Mouse (Mus musculus): ENCODE measurements around the gene Rnf11. TPM values are rescaled to one million over a fixed set of nuclear protein-coding genes. Genes with fewer than 3 reads are reported as not detected.

Gene Rnf11
- polyA plus RNA-seq, 1 experiment from 2014 or later, result 52.4 TPM

- Histone ChIP-seq H3K4me1 (no peaks in the 10 kb centered on the region), H3K4me3 (no peak overlapping the region), H3K9me3 (no peaks in the 10 kb centered on the region), H3K27ac (no peak overlapping the region), H3K4me2 (replicated peaks) (no peak overlapping the region), H3K9ac (no peak overlapping the region), H3K36me3 (0 out of 2 replicates have a peak, but pooled peaks cover 8% of the 10 kb centered on the region), H3K27me3 (no peaks in the 10 kb centered on the region)
- no peak for ATAC-seq (ENCODE audit: insufficient number of reproducible peaks, insufficient read depth, low FRiP score, low TSS enrichment)
- WGBS, result 78% methylated on average over 2 of the region's 2 CpGs
Observed at GRCm38 (mm10) chr4:109444951-109445350, 39.6 kb downstream of the Rnf11 start.

GRCm38 (mm10) chr4:109444471-109444870, 40.1 kb downstream of the Rnf11 start:
- no peak overlapping the region for H3K4me2 ChIP-seq (replicated peaks)
- whole genome bisulfite sequencing, result 82% methylated on average over 6 of the region's 6 CpGs

GRCm38 (mm10) chr4:109442649-109443048, 41.9 kb downstream of the Rnf11 start:
- 86% methylated on average over 4 of the region's 4 CpGs for WGBS
- Histone ChIP-seq H3K27ac (no peak overlapping the region), H3K4me3 (no peak overlapping the region), H3K9ac (no peak overlapping the region), H3K9me3 (no peaks in the 10 kb centered on the region), H3K36me3 (0 out of 2 replicates have a peak, but pooled peaks cover 8% of the 10 kb centered on the region), H3K4me1 (no peaks in the 10 kb centered on the region), H3K27me3 (no peaks in the 10 kb centered on the region), H3K4me2 (replicated peaks) (no peak overlapping the region)
- no peak for ATAC-seq (ENCODE audit: insufficient number of reproducible peaks, insufficient read depth, low FRiP score, low TSS enrichment)

More at GRCm38 (mm10) chr4:109444471-109444870, 40.1 kb downstream of the Rnf11 start:
- no peak for ATAC-seq (ENCODE audit: insufficient number of reproducible peaks, insufficient read depth, low FRiP score, low TSS enrichment)
- Histone ChIP-seq H3K9ac (no peak overlapping the region), H3K9me3 (no peaks in the 10 kb centered on the region), H3K36me3 (0 out of 2 replicates have a peak, but pooled peaks cover 8% of the 10 kb centered on the region), H3K4me1 (no peaks in the 10 kb centered on the region), H3K27me3 (no peaks in the 10 kb centered on the region), H3K27ac (no peak overlapping the region), H3K4me3 (no peak overlapping the region)

GRCm38 (mm10) chr4:109442126-109442525, 42.4 kb downstream of the Rnf11 start:
- H3K9ac ChIP-seq, result no peak overlapping the region
- no peak for ATAC-seq (ENCODE audit: insufficient number of reproducible peaks, insufficient read depth, low FRiP score, low TSS enrichment)
- H3K27ac ChIP-seq, result no peak overlapping the region
- no peaks in the 10 kb centered on the region for H3K9me3 ChIP-seq
- 0 out of 2 replicates have a peak, but pooled peaks cover 7% of the 10 kb centered on the region for H3K36me3 ChIP-seq
- WGBS, result 90% methylated on average over 7 of the region's 7 CpGs
- no peak overlapping the region for H3K4me2 ChIP-seq (replicated peaks)
- no peaks in the 10 kb centered on the region for H3K4me1 ChIP-seq
- no peaks in the 10 kb centered on the region for H3K27me3 ChIP-seq
- H3K4me3 ChIP-seq, result no peak overlapping the region

- Histone ChIP-seq H3K4me3 (no peak overlapping the region), H3K4me1 (no peaks in the 10 kb centered on the region), H3K36me3 (0 out of 2 replicates have a peak, but pooled peaks cover 4% of the 10 kb centered on the region), H3K9me3 (no peaks in the 10 kb centered on the region), H3K27ac (no peak overlapping the region), H3K9ac (no peak overlapping the region), H3K27me3 (no peaks in the 10 kb centered on the region), H3K4me2 (replicated peaks) (no peak overlapping the region)
- no peak for ATAC-seq (ENCODE audit: insufficient number of reproducible peaks, insufficient read depth, low FRiP score, low TSS enrichment)
- 93% methylated on average over 3 of the region's 3 CpGs for WGBS
Observed at GRCm38 (mm10) chr4:109441000-109441399, 43.5 kb downstream of the Rnf11 start.

- H3K27me3 ChIP-seq, result no peaks in the 10 kb centered on the region
- H3K4me1 ChIP-seq, result no peaks in the 10 kb centered on the region
- no peak overlapping the region for H3K9ac ChIP-seq
- no peaks in the 10 kb centered on the region for H3K9me3 ChIP-seq
- 0 out of 2 replicates have a peak, but pooled peaks cover 4% of the 10 kb centered on the region for H3K36me3 ChIP-seq
- ATAC-seq (ENCODE audit: insufficient number of reproducible peaks, insufficient read depth, low FRiP score, low TSS enrichment), result no peak
- H3K27ac ChIP-seq, result peak overlapping the region; percentile 57
- no peak overlapping the region for H3K4me2 ChIP-seq (replicated peaks)
- WGBS, result 93% methylated on average over 5 of the region's 5 CpGs
- H3K4me3 ChIP-seq, result no peak overlapping the region
Observed at GRCm38 (mm10) chr4:109440381-109440780, 44.1 kb downstream of the Rnf11 start.

GRCm38 (mm10) chr4:109439825-109440248, 44.7 kb downstream of the Rnf11 start:
- Histone ChIP-seq H3K36me3 (0 out of 2 replicates have a peak, but pooled peaks cover 4% of the 10 kb centered on the region), H3K4me3 (no peak overlapping the region), H3K4me2 (replicated peaks) (no peak overlapping the region), H3K9ac (no peak overlapping the region), H3K9me3 (no peaks in the 10 kb centered on the region), H3K4me1 (no peaks in the 10 kb centered on the region), H3K27me3 (no peaks in the 10 kb centered on the region), H3K27ac (peak overlapping the region; percentile 57; the same call in 1 of the 2 replicates)
- ATAC-seq (ENCODE audit: insufficient number of reproducible peaks, insufficient read depth, low FRiP score, low TSS enrichment), result no peak
- 63% methylated on average over 3 of the region's 3 CpGs for WGBS

- Histone ChIP-seq H3K4me2 (replicated peaks) (no peak overlapping the region), H3K27me3 (no peaks in the 10 kb centered on the region), H3K4me1 (no peaks in the 10 kb centered on the region), H3K9me3 (no peaks in the 10 kb centered on the region), H3K4me3 (no peak overlapping the region), H3K9ac (no peak overlapping the region), H3K36me3 (0 out of 2 replicates have a peak, but pooled peaks cover 4% of the 10 kb centered on the region), H3K27ac (no peak overlapping the region)
- 77% methylated on average over 8 of the region's 8 CpGs for WGBS
- ATAC-seq (ENCODE audit: insufficient number of reproducible peaks, insufficient read depth, low FRiP score, low TSS enrichment), result no peak
Observed at GRCm38 (mm10) chr4:109439101-109439500, 45.4 kb downstream of the Rnf11 start.

GRCm38 (mm10) chr4:109437913-109438878, 46.3 kb downstream of the Rnf11 start:
- 53% methylated on average over 9 of the region's 9 CpGs for WGBS

GRCm38 (mm10) chr4:109434256-109434655, 50.3 kb downstream of the Rnf11 start:
- no peak overlapping the region for H3K4me2 ChIP-seq (replicated peaks)
- H3K27me3 ChIP-seq, result no peaks in the 10 kb centered on the region
- no peaks in the 10 kb centered on the region for H3K9me3 ChIP-seq
- H3K4me3 ChIP-seq, result no peak overlapping the region
- no peak for ATAC-seq (ENCODE audit: insufficient number of reproducible peaks, insufficient read depth, low FRiP score, low TSS enrichment)
- no peaks in the 10 kb centered on the region for H3K36me3 ChIP-seq
- no peak overlapping the region for H3K27ac ChIP-seq
- WGBS, result 89% methylated on average over 1 of the region's 1 CpGs
- no peak overlapping the region for H3K9ac ChIP-seq
- peaks cover 6% of the 10 kb centered on the region; the same call in 1 of the 2 replicates for H3K4me1 ChIP-seq

More at GRCm38 (mm10) chr4:109437913-109438878, 46.3 kb downstream of the Rnf11 start:
- Histone ChIP-seq H3K9ac (no peak overlapping the region), H3K9me3 (no peaks in the 10 kb centered on the region), H3K27me3 (no peaks in the 10 kb centered on the region), H3K4me2 (replicated peaks) (no peak overlapping the region), H3K4me3 (no peak overlapping the region), H3K36me3 (0 out of 2 replicates have a peak, but pooled peaks cover 4% of the 10 kb centered on the region), H3K27ac (no peak overlapping the region), H3K4me1 (no peaks in the 10 kb centered on the region)
- ATAC-seq (ENCODE audit: insufficient number of reproducible peaks, insufficient read depth, low FRiP score, low TSS enrichment), result 0 out of 2 replicates have a peak, but pooled peaks have one; percentile 24

- Histone ChIP-seq H3K4me2 (replicated peaks) (no peak overlapping the region), H3K27ac (no peak overlapping the region), H3K9me3 (no peaks in the 10 kb centered on the region), H3K4me1 (peaks cover 6% of the 10 kb centered on the region; the same call in 1 of the 2 replicates), H3K36me3 (no peaks in the 10 kb centered on the region), H3K9ac (no peak overlapping the region), H3K4me3 (no peak overlapping the region), H3K27me3 (no peaks in the 10 kb centered on the region)
- 69% methylated on average over 6 of the region's 6 CpGs for WGBS
- ATAC-seq (ENCODE audit: insufficient number of reproducible peaks, insufficient read depth, low FRiP score, low TSS enrichment), result no peak
Observed at GRCm38 (mm10) chr4:109433641-109434040, 50.9 kb downstream of the Rnf11 start.
